Comparison of ENCODE assay signal across 10 mouse cellular contexts in genomic region chr8:123156070-123156773, GRCm38 (mm10). TPM values are rescaled to one million over a fixed set of nuclear protein-coding genes. Genes with fewer than 3 reads are reported as not detected.
DNase-seq lines count a peak whose midpoint lies in the region; ATAC-seq and TF ChIP-seq lines count a peak whose summit lies in the region.
"Had no signal": no experiment of that assay in that cellular context is flagged by ENCODE, and none has a peak within 500 bp of the region (broad histone marks: within the 10 kb centered on the region; RNA-seq: fewer than 3 reads in every experiment).

No protein-coding gene starts in this region.

- H3K4me1 ChIP-seq in limb, embryonic 12.5 days (replicated peaks) = peaks cover 24% of the 10 kb centered on the region
- H3K4me1 ChIP-seq in limb, embryonic 10.5 days = peaks cover 27% of the 10 kb centered on the region
- peaks cover 19% of the 10 kb centered on the region; the same call in 1 of the 2 replicates for H3K4me1 ChIP-seq in embryonic facial prominence, embryonic 12.5 days
- peaks cover 13% of the 10 kb centered on the region for H3K4me1 ChIP-seq in limb, embryonic 14.5 days (ENCODE audit: control insufficient read depth, insufficient read depth, low read length)
- peaks cover 21% of the 10 kb centered on the region for H3K4me1 ChIP-seq in stomach, embryonic 14.5 days (ENCODE audit: control insufficient read depth, insufficient read depth, low read length)
- no peaks in the 10 kb centered on the region for H3K4me1 ChIP-seq in hindbrain, embryonic 14.5 days (replicated peaks; ENCODE audit: control insufficient read depth, insufficient read depth, low read length)

- 0 out of 2 replicates have a peak, but pooled peaks have one; percentile 52 for ATAC-seq in limb, embryonic 12.5 days (ENCODE audit: insufficient number of reproducible peaks, insufficient read depth, low FRiP score, low TSS enrichment, low read depth)
- ATAC-seq in embryonic facial prominence, embryonic 12.5 days (ENCODE audit: insufficient number of reproducible peaks, insufficient read depth, low FRiP score, low TSS enrichment) = no peak
- no peak; the same call in 1 of the 2 replicates for ATAC-seq in limb, embryonic 14.5 days (ENCODE audit: low FRiP score, low read depth)
- peak; percentile 46; the same call in 1 of the 2 replicates for ATAC-seq in stomach, embryonic 14.5 days (ENCODE audit: insufficient number of reproducible peaks, insufficient read depth, low FRiP score, low read depth)
- no peak for ATAC-seq in hindbrain, embryonic 14.5 days (ENCODE audit: low FRiP score)
- ATAC-seq: forebrain, embryonic 16.5 days had no signal

- H3K9me3 ChIP-seq in limb, embryonic 12.5 days = no peaks in the 10 kb centered on the region
- no peaks in the 10 kb centered on the region for H3K9me3 ChIP-seq in limb, embryonic 10.5 days (replicated peaks)
- no peaks in the 10 kb centered on the region for H3K9me3 ChIP-seq in embryonic facial prominence, embryonic 12.5 days
- no peaks in the 10 kb centered on the region for H3K9me3 ChIP-seq in limb, embryonic 14.5 days (ENCODE audit: control insufficient read depth, low read length)
- no peaks in the 10 kb centered on the region for H3K9me3 ChIP-seq in stomach, embryonic 14.5 days (ENCODE audit: control insufficient read depth, low read depth, low read length)
- no peaks in the 10 kb centered on the region for H3K9me3 ChIP-seq in hindbrain, embryonic 14.5 days (ENCODE audit: control insufficient read depth, low read length)
- H3K9me3 ChIP-seq: kidney, embryonic 15.5 days had no signal

- no peak overlapping the region; the same call in 1 of the 2 replicates for H3K27ac ChIP-seq in limb, embryonic 12.5 days
- no peak overlapping the region for H3K27ac ChIP-seq in limb, embryonic 10.5 days
- H3K27ac ChIP-seq in embryonic facial prominence, embryonic 12.5 days = 0 out of 2 replicates have a peak overlapping the region, but pooled peaks have one; percentile 46
- H3K27ac ChIP-seq in limb, embryonic 14.5 days (replicated peaks; ENCODE audit: low read depth, low read length) = no peak overlapping the region
- H3K27ac ChIP-seq in stomach, embryonic 14.5 days (ENCODE audit: low read length) = no peak overlapping the region
- no peak overlapping the region for H3K27ac ChIP-seq in hindbrain, embryonic 14.5 days
- H3K27ac ChIP-seq: kidney, embryonic 15.5 days had no signal

- 78% methylated on average over 9 of the region's 9 CpGs for WGBS in limb, embryonic 12.5 days
- WGBS in limb, embryonic 10.5 days = 80% methylated on average over 9 of the region's 9 CpGs
- WGBS in embryonic facial prominence, embryonic 12.5 days = 72% methylated on average over 9 of the region's 9 CpGs
- WGBS in limb, embryonic 14.5 days = 73% methylated on average over 9 of the region's 9 CpGs
- 69% methylated on average over 9 of the region's 9 CpGs for WGBS in stomach, embryonic 14.5 days
- WGBS in hindbrain, embryonic 14.5 days = 79% methylated on average over 9 of the region's 9 CpGs

- no peak for DNase-seq in limb, embryonic 10.5 days (ENCODE audit: low spot score)
- DNase-seq in limb, embryonic 14.5 days (ENCODE audit: low spot score) = peak; percentile 8
- DNase-seq in right cerebral cortex, adult 2 months (ENCODE audit: low spot score in 2 of 2) = no peak
- DNase-seq in hindbrain, embryonic 14.5 days (ENCODE audit: low spot score) = no peak
- DNase-seq: lung, postnatal 36 days had no signal

- no peak overlapping the region for H3K4me2 ChIP-seq in limb, embryonic 12.5 days
- no peak overlapping the region for H3K4me2 ChIP-seq in embryonic facial prominence, embryonic 12.5 days (replicated peaks)
- H3K4me2 ChIP-seq in limb, embryonic 14.5 days (replicated peaks; ENCODE audit: low read depth, low read length, severe bottlenecking) = no peak overlapping the region
- no peak overlapping the region for H3K4me2 ChIP-seq in stomach, embryonic 14.5 days (replicated peaks; ENCODE audit: low read depth, low read length)
- H3K4me2 ChIP-seq in hindbrain, embryonic 14.5 days (replicated peaks) = no peak overlapping the region
- H3K4me2 ChIP-seq: kidney, embryonic 15.5 days had no signal

- H3K36me3 ChIP-seq in limb, embryonic 12.5 days = no peaks in the 10 kb centered on the region
- H3K36me3 ChIP-seq in limb, embryonic 10.5 days = no peaks in the 10 kb centered on the region
- H3K36me3 ChIP-seq in embryonic facial prominence, embryonic 12.5 days = no peaks in the 10 kb centered on the region
- H3K36me3 ChIP-seq in limb, embryonic 14.5 days (ENCODE audit: control insufficient read depth, insufficient read depth, low read length) = no peaks in the 10 kb centered on the region
- H3K36me3 ChIP-seq in stomach, embryonic 14.5 days (ENCODE audit: control insufficient read depth, insufficient read depth, low read length) = no peaks in the 10 kb centered on the region
- H3K36me3 ChIP-seq in hindbrain, embryonic 14.5 days (replicated peaks; ENCODE audit: control insufficient read depth, insufficient read depth) = no peaks in the 10 kb centered on the region
- H3K36me3 ChIP-seq: kidney, embryonic 15.5 days had no signal

- H3K9ac ChIP-seq in limb, embryonic 12.5 days (replicated peaks) = no peak overlapping the region
- no peak overlapping the region for H3K9ac ChIP-seq in embryonic facial prominence, embryonic 12.5 days
- H3K9ac ChIP-seq in limb, embryonic 14.5 days (ENCODE audit: low read depth, low read length, severe bottlenecking) = no peak overlapping the region
- H3K9ac ChIP-seq in stomach, embryonic 14.5 days (replicated peaks; ENCODE audit: low read depth, low read length) = no peak overlapping the region
- no peak overlapping the region for H3K9ac ChIP-seq in hindbrain, embryonic 14.5 days
- H3K9ac ChIP-seq: kidney, embryonic 15.5 days had no signal

- H3K4me3 ChIP-seq in limb, embryonic 12.5 days (replicated peaks) = no peak overlapping the region
- no peak overlapping the region for H3K4me3 ChIP-seq in limb, embryonic 10.5 days
- no peak overlapping the region for H3K4me3 ChIP-seq in embryonic facial prominence, embryonic 12.5 days
- no peak overlapping the region for H3K4me3 ChIP-seq in limb, embryonic 14.5 days (replicated peaks; ENCODE audit: low read length)
- no peak overlapping the region for H3K4me3 ChIP-seq in stomach, embryonic 14.5 days (ENCODE audit: low read depth, low read length)
- H3K4me3 ChIP-seq in hindbrain, embryonic 14.5 days (replicated peaks; ENCODE audit: low read length) = no peak overlapping the region
- H3K4me3 ChIP-seq: kidney, embryonic 15.5 days had no signal

- H3K27me3 ChIP-seq in limb, embryonic 12.5 days = no peaks in the 10 kb centered on the region
- H3K27me3 ChIP-seq in limb, embryonic 10.5 days (ENCODE audit: low read depth, poor library complexity, severe bottlenecking) = no peaks in the 10 kb centered on the region
- no peaks in the 10 kb centered on the region for H3K27me3 ChIP-seq in embryonic facial prominence, embryonic 12.5 days
- H3K27me3 ChIP-seq in limb, embryonic 14.5 days (ENCODE audit: control insufficient read depth, insufficient read depth, low read length) = no peaks in the 10 kb centered on the region
- no peaks in the 10 kb centered on the region for H3K27me3 ChIP-seq in stomach, embryonic 14.5 days (ENCODE audit: control insufficient read depth, insufficient read depth, low read length)
- no peaks in the 10 kb centered on the region for H3K27me3 ChIP-seq in hindbrain, embryonic 14.5 days (ENCODE audit: control insufficient read depth, insufficient read depth, low read length)
- H3K27me3 ChIP-seq: kidney, embryonic 15.5 days had no signal

- TF ChIP-seq POLR2A in limb, embryonic 14.5 days (IDR thresholded peaks at IDR 0.05; ENCODE audit: borderline replicate concordance, extremely low read depth, insufficient read depth, insufficient read length) = no peak

RNA-seq across cellular contexts. Expression of gene Sult5a1, which starts 1.9 kb away (rescaled TPM):
- polyA plus RNA-seq in limb, embryonic 12.5 days (2016; fragmentation: Nextera tagmentation; extraction: Ambion mirVana) = 15.9 and 16.0 TPM in 2 replicates
- polyA plus RNA-seq in limb, embryonic 10.5 days (2016; fragmentation: Nextera tagmentation; extraction: Ambion mirVana) = 4.6 and 5.2 TPM in 2 replicates
- 19.2 and 24.1 TPM in 2 replicates for polyA plus RNA-seq in embryonic facial prominence, embryonic 12.5 days (2016; fragmentation: Nextera tagmentation; extraction: Ambion mirVana)
- polyA plus RNA-seq in limb, embryonic 14.5 days (2012; rRNA removed) = 43.7 and 50.4 TPM in 2 replicates
- 31.7 and 33.2 TPM in 2 replicates for polyA plus RNA-seq in limb, embryonic 14.5 days (2014; fragmentation: Nextera tagmentation; extraction: Ambion mirVana)
- 20.4 and 23.9 TPM in 2 replicates for polyA plus RNA-seq in stomach, embryonic 14.5 days (2014; fragmentation: Nextera tagmentation; extraction: Ambion mirVana)
- polyA plus RNA-seq in hindbrain, embryonic 14.5 days (2014; fragmentation: Nextera tagmentation; extraction: Ambion mirVana) = 1.3 and 3.0 TPM in 2 replicates

RNA-seq across cellular contexts. Expression of gene Dpep1, which starts 29.8 kb away (rescaled TPM):
- polyA plus RNA-seq in limb, embryonic 12.5 days (2016; fragmentation: Nextera tagmentation; extraction: Ambion mirVana) = 1.4 and 1.5 TPM in 2 replicates
- polyA plus RNA-seq in limb, embryonic 10.5 days (2016; fragmentation: Nextera tagmentation; extraction: Ambion mirVana) = 7.8 and 8.4 TPM in 2 replicates
- polyA plus RNA-seq in embryonic facial prominence, embryonic 12.5 days (2016; fragmentation: Nextera tagmentation; extraction: Ambion mirVana) = 1.6 and 2.3 TPM in 2 replicates
- 5.1 TPM in 2 replicates for polyA plus RNA-seq in limb, embryonic 14.5 days (2012; rRNA removed)
- 3.6 and 3.9 TPM in 2 replicates for polyA plus RNA-seq in limb, embryonic 14.5 days (2014; fragmentation: Nextera tagmentation; extraction: Ambion mirVana)
- polyA plus RNA-seq in stomach, embryonic 14.5 days (2014; fragmentation: Nextera tagmentation; extraction: Ambion mirVana) = 1.1 and 1.7 TPM in 2 replicates
- polyA plus RNA-seq in hindbrain, embryonic 14.5 days (2014; fragmentation: Nextera tagmentation; extraction: Ambion mirVana) = 0.25 and 0.34 TPM in 2 replicates

RNA-seq across cellular contexts. Expression of gene Cpne7, which starts 39.0 kb away (rescaled TPM):
- polyA plus RNA-seq in limb, embryonic 12.5 days (2016; fragmentation: Nextera tagmentation; extraction: Ambion mirVana) = 0.40 and 0.53 TPM in 2 replicates
- polyA plus RNA-seq in limb, embryonic 10.5 days (2016; fragmentation: Nextera tagmentation; extraction: Ambion mirVana) = 1.2 TPM in 2 replicates
- 0.59 and 1.4 TPM in 2 replicates for polyA plus RNA-seq in embryonic facial prominence, embryonic 12.5 days (2016; fragmentation: Nextera tagmentation; extraction: Ambion mirVana)
- 2.6 and 3.0 TPM in 2 replicates for polyA plus RNA-seq in limb, embryonic 14.5 days (2012; rRNA removed)
- 0.50 and 0.86 TPM in 2 replicates for polyA plus RNA-seq in limb, embryonic 14.5 days (2014; fragmentation: Nextera tagmentation; extraction: Ambion mirVana)
- polyA plus RNA-seq in stomach, embryonic 14.5 days (2014; fragmentation: Nextera tagmentation; extraction: Ambion mirVana) = 0.56 and 1.2 TPM in 2 replicates
- 2.2 and 3.3 TPM in 2 replicates for polyA plus RNA-seq in hindbrain, embryonic 14.5 days (2014; fragmentation: Nextera tagmentation; extraction: Ambion mirVana)

RNA-seq across cellular contexts. Expression of gene Rpl13, which starts 54.1 kb away (rescaled TPM):
- polyA plus RNA-seq in limb, embryonic 12.5 days (2016; fragmentation: Nextera tagmentation; extraction: Ambion mirVana) = 1,503 and 1,509 TPM in 2 replicates
- polyA plus RNA-seq in limb, embryonic 10.5 days (2016; fragmentation: Nextera tagmentation; extraction: Ambion mirVana) = 1,397 and 1,583 TPM in 2 replicates
- polyA plus RNA-seq in embryonic facial prominence, embryonic 12.5 days (2016; fragmentation: Nextera tagmentation; extraction: Ambion mirVana) = 1,455 and 1,462 TPM in 2 replicates
- 2,823 and 3,226 TPM in 2 replicates for polyA plus RNA-seq in limb, embryonic 14.5 days (2012; rRNA removed)
- polyA plus RNA-seq in limb, embryonic 14.5 days (2014; fragmentation: Nextera tagmentation; extraction: Ambion mirVana) = 1,836 and 1,953 TPM in 2 replicates
- 1,772 and 1,775 TPM in 2 replicates for polyA plus RNA-seq in stomach, embryonic 14.5 days (2014; fragmentation: Nextera tagmentation; extraction: Ambion mirVana)
- 766 and 865 TPM in 2 replicates for polyA plus RNA-seq in hindbrain, embryonic 14.5 days (2014; fragmentation: Nextera tagmentation; extraction: Ambion mirVana)

RNA-seq across cellular contexts. Expression of gene Chmp1a, which starts 56.3 kb away (rescaled TPM):
- polyA plus RNA-seq in limb, embryonic 12.5 days (2016; fragmentation: Nextera tagmentation; extraction: Ambion mirVana) = 135 and 140 TPM in 2 replicates
- 127 and 130 TPM in 2 replicates for polyA plus RNA-seq in limb, embryonic 10.5 days (2016; fragmentation: Nextera tagmentation; extraction: Ambion mirVana)
- polyA plus RNA-seq in embryonic facial prominence, embryonic 12.5 days (2016; fragmentation: Nextera tagmentation; extraction: Ambion mirVana) = 142 and 152 TPM in 2 replicates
- polyA plus RNA-seq in limb, embryonic 14.5 days (2012; rRNA removed) = 93.6 and 110 TPM in 2 replicates
- 128 and 130 TPM in 2 replicates for polyA plus RNA-seq in limb, embryonic 14.5 days (2014; fragmentation: Nextera tagmentation; extraction: Ambion mirVana)
- 90.6 and 106 TPM in 2 replicates for polyA plus RNA-seq in stomach, embryonic 14.5 days (2014; fragmentation: Nextera tagmentation; extraction: Ambion mirVana)
- polyA plus RNA-seq in hindbrain, embryonic 14.5 days (2014; fragmentation: Nextera tagmentation; extraction: Ambion mirVana) = 160 and 164 TPM in 2 replicates

Comparison
In these comparisons a context has a peak if more than half of its experiments do, and no peak if none do; other contexts are left out.
1. ATAC-seq: peak in limb, embryonic 12.5 days (single experiment) and stomach, embryonic 14.5 days (single experiment); none in embryonic facial prominence, embryonic 12.5 days (single experiment), limb, embryonic 14.5 days (single experiment) and hindbrain, embryonic 14.5 days (single experiment).